Mouse (Mus musculus) urinary bladder, postnatal 25 days (tissue): Measurements from ENCODE around the gene Aspa.
A peak's percentile ranks its signal among the peaks of the same experiment; 100 is the strongest.
"Not testable (repeated sequence)": the region's sequence is repeated elsewhere in the genome, so short reads cannot be mapped to it uniquely, and the experiment has no call there.

Experiments
- DNase-seq: peaks from one replicate; pipeline ENCODE4 v3.0.0; 2022; ENCODE audit warnings: low spot score

The Aspa gene

DNA sequence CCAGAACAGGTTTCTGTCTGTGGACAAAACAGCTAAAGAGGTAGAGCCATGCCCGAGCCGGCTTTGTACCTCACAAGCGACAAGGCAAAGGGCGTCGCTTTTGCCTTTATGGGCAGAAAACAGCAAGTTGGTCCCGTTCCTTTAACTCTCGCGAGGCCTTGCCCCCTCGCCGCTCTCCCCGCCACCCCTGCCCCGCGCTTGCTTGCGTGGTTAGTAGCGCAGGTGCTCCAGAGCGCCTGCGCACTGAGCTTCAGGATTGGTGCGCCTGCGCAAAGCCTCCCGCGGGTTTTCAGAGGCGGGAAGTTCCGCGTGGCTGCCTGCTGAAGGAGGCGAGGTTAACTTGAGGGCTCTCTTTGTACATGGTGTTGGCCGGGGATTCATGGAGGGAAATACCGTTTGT is at the start of gene Aspa, which contains the start of the genes Gm49340 and Spata22:
Aspa (minus strand) TSS at position 155 of the 400 bp plus-strand sequence.
Gm49340 (plus strand) TSS at position 300 of the 400 bp plus-strand sequence.
Spata22 (plus strand) TSS at position 300 of the 400 bp plus-strand sequence.
- DNase-seq: no peak

DNA sequence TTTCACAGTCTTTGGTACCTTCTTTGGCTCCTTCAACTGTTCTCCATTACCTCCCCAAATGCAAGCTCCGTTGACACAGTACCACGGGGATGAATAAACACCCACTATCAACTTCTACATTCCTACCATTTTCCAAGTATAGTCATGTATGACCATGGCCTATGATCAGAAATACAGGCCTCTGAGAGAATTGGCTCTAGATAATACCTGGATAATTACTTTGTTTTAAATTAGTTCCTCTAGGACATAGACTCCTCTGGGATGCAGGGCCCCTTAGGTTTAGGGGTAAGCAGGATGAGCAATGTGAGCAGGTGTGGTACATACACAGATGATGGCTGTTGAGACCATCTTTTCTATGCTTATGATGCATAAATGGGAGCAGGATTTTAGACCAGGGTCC is 41.5 kb upstream of the Aspa start, which contains the start of gene Olfr376:
Olfr376 (plus strand) TSS at position 301 of the 400 bp plus-strand sequence.
- no peak for DNase-seq

DNA sequence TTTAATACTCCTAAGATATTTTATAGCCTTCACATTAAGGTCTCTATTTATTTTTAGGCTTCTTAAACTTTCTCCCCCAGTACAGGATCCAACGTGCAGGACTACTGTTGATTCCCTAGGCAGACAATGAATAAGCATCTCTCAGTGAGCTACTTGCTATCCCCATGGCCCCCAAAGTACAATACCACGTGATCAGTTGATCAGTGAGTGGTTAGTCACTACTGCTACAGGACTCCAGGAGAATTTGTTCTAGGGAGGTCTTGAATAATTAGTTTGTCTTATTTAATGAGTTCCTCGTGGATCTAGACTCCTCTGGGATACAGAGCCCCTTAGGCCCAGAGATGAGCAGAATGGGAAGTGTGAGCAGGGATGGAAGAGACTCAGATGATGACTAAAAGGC is 21.1 kb upstream of the Aspa start, which contains the start of gene Olfr20:
Olfr20 (plus strand) TSS at position 301 of the 400 bp plus-strand sequence.
- DNase-seq: no peak

DNA sequence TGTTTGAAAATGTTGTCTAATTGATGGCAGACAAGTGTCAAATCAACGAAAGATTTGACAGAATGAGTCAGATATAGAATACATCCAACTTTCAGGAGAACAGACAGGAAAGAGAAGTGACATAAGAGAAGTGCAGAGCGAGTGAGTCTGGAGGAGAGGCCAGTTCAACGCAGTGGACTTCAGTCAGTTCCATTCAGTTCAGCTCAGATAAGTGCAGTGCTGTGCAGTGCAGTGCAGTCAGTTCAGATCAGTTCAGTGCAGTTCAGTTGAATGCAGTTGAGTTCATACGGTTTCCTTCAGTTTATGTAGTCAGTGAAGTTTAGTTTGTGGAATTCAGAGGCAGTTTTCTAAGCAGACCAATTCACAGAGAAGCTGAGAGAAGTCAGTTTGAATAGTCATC is 7.5 kb upstream of the Aspa start:
- no peak for DNase-seq

DNA sequence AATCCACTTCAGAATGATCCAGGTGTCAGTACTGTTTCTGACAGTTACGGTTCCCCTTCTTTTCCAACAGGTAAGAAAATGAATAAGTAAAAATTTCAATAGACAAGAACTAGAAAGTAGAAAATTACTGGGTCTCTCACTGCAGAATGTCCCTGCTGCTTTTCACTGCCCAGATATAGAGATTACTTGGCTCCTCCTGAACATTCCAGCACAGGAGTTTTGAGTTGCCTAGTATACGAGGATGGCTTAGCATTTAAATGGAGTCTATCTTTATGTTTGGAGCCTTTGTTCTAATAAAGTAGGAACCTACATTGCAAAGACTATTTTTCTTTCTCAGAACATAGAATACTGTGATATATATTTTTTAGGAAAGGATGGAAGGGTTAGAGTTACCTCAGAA is 4.0 kb upstream of the Aspa start:
- DNase-seq: no peak

DNA sequence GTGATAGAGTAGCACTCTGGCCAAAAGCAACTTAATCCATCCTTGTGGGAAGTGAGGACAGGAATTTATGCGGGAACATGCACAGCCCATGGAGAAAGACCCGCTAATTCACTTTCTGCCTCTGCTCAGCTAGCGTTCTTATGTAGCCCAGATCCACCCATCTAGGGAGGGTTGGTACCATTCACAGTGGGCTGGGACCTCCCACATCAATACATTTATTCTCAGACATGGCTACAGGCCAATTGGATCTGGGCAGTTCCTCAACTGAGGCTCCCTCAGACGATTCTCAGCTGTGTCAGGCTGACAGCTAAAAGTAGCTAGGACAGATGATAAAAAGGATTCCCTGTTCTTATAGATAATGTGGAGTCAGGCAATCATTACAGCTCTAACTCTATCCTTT is 2.0 kb downstream of the Aspa start:
- DNase-seq: no peak

DNA sequence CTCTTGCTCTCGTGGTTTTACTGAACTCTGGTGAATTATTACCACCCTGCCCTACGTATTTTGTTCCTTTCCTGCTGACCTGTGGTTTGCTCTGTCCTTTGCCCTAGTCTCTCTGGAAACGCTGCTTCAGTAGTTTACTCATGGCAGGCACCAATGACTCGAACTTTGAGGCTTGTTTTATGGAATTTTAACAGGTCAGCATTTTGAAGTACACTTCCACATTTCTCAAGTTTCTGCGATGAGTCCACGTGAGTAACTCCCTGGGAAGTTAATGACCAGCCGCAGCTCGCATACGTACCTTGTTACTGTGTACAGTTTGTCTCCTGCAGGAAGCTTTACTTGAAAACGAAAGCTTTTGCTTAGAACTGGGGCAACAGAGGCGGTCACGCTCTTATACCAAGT is 2.9 kb downstream of the Aspa start:
- peak; percentile 5 for DNase-seq

DNA sequence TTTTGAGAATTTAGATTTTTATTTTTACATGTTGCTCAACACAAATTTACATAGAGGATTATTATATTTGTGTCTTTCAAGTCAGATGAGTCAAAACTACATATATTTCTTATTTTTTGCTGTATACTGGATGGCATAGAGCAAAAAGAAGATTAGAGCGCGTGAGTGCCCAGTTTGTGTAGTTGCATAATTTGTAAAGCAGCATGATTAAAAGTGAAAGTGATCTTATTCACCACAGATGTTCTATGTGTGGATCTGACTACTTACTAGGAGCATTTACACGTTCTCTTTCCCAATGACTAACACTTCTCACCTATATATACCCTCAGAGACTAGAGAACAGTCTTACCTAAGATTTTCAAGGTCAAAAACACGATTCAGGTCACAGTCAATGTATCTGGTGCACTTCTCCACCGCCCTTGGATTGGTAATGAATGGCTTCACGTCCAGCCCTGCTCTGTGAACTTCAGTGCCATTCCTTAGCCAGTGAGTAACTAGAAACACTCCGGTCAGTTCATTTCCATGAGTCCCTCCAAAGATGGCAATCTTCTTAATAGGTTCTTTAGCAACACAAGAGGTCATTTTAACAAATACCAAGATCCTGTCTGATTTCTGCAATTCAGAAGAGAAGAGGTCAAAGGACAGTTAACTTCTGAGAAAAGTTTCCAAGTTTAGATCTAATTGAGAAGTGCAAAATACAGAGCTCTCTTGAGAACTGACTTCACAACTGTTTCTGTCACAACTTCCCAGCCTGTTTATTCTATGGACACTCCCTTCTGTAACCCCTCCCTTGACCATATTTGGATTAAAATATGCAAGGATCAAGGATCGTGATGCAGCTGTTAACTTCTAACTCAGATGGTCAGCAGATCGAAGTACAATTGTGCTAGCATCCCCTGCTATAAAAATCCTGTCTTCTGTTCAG is 5.2 kb downstream of the Aspa start:
- no peak for DNase-seq

DNA sequence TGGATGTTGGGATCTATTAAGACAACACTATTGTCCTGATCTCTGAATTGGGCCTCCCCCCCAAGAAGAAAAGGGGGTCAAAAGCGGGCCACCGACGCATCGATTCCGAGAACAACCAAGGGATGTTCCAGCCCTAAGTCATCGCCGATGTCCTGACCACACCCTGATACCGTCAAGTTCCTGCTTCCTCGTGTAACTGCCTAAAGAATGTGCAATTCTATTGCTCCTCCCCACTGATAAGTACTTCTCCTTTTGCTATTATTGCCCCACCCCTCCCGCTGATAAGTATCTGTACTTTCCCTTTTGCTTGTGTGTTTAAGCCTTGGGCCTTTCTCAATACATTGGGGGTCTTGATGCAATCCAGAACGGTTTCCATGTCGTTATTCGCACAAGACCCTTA is 8.3 kb downstream of the Aspa start:
- not testable (repeated sequence) for DNase-seq

DNA sequence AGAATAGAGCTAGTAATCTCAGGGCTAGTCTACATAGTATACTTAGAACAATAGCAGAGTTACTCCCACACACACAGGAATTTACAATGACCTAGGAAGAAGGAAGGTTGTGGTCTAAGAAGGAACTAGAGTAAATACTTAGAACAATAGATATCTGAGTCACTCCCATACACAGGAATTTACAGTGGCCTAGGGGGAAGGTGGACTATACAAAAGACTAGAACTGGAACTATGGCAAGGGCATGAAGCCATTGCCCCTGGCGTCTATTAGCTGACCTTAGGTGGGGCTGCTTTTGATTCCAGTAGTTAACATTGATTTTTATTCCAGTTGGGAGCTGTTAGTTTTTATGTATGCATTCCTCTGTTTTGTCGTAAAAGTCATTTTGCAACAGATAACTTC is 10.8 kb downstream of the Aspa start:
- not testable (repeated sequence) for DNase-seq

DNA sequence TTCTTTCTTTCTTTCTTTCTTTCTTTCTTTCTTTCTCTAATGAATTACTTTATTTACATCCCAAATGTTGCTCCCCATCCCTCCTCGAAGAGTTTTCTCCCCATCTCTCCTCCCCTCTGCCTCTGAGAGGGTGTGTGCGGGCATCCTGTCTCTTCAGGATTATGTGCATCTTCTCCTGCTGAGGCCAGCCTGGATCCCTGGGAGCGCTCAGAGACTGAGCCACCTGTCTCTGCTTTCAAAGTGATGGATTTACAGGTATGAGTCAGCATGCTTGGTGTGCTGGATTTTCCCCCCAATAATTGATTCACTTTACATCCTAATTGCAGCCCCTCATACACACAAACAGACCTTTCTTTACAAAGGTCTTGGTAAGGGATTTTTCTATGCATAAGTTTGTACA is 13.4 kb downstream of the Aspa start:
- no peak for DNase-seq

DNA sequence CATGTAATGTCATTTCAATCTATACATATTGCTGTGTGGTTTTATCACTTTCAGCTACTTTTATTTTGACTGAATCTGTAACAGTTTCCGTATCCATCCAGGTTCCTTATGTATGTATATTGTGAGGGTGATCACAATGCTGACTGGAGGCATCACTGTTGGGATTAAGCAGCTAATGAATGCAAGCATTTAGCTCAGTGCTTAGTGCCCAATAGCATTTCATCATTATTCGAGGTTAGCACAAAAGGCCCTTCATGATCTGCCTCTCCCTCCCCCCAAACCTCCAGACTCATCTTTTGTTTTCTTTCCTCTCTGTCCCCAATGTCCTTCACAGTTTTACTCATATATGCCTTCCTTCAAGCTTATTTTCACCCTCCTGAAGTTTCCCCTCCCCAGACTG is 26.3 kb downstream of the Aspa start:
- no peak for DNase-seq

DNA sequence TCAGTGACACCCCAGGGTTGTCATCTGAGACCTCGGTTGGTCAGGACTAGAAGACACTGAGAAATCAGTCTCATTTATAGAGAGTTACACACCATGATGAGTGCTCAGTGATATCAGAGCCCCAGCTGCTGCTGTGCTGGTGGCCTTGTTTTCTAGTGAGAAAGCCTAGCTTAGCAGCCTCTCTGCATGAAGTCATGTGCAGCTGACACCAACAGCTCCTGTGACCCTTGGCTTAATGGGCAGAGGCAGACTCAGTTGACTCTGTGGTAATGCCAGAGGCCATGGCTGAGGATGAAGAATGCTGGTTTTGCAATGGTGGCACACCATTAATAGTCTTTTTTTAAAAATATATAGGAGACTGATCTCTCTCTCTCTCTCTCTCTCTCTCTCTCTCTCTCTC is 39.8 kb downstream of the Aspa start:
- DNase-seq: no peak

DNA sequence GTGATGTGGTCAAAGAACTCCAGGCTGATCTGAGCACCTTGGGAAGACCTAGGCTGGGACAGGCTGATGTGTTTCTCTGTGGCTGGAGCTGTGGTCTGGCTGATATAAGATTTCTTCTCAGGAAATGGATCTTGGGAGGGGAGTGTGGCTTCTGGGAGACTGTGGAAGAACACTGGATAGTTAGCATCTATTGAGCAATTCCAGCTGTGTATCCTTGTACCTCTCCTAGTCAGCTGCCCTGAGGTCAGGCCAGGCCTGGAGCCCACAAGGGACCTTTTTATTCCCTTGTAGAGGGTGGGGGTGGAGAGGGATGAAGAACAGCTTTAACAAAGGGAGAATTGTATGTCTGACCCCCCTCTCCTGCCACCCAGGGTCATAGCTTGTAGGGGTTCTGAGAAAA is 45.0 kb downstream of the Aspa start:
- DNase-seq: no peak

DNA sequence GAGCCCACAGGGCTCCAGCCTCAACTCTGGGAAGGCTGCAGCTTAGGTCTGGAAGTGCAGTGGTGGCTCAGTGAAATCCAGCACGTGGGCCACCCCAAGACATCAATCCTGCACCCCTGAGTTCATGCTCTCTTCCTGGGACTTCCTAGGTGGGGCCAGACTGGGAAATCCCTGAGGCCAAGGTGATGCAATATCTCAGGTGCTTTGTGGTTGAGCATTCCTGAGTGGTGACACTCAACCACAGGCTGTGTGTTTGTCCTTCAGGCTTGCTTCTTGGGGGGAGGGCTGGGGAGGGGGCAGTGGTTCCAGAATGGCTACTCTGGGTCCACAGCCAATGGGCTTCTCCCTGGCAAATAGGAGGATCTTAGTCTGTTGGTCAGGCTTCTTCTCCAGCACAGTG is 45.5 kb downstream of the Aspa start:
- no peak for DNase-seq

DNA sequence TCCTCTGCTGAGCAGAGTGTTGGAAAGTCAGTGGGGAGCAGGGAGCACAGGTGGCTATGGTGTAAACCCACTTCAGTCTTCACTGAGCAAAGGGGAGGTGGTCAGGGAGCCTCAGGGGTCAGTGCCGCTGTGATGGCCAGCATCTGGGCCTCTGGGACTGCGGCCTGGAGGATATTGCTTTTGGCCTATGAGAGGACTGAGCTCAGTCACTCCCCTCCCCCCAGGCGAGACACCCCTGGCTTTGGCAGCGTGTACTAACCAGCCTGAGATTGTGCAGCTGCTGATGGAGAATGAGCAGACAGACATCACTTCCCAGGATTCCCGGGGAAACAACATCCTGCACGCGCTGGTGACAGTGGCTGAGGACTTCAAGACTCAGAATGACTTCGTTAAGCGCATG is 46.0 kb downstream of the Aspa start:
- DNase-seq: no peak

DNA sequence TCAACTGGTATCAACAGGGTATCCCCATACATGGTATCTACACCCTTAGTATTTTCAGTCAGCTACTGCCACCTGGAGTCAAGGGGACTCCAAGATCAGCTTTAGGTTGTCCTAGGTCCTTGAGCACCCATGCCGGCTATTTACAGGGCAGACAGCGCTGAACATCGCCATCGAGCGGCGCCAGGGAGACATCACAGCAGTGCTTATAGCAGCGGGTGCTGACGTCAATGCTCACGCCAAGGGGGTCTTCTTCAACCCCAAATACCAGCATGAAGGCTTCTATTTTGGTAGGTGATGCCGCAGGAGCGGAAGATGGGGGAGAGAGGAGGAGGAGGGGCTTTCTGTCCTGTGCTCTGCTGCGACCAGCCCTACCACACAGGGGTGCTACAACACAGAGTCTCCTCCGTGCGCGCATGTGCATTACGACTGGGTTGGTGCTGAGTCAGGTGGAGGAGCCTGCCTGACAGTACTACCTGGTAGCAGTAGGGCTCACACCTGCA is 47.8 kb downstream of the Aspa start:
- peak; percentile 35 for DNase-seq

DNA sequence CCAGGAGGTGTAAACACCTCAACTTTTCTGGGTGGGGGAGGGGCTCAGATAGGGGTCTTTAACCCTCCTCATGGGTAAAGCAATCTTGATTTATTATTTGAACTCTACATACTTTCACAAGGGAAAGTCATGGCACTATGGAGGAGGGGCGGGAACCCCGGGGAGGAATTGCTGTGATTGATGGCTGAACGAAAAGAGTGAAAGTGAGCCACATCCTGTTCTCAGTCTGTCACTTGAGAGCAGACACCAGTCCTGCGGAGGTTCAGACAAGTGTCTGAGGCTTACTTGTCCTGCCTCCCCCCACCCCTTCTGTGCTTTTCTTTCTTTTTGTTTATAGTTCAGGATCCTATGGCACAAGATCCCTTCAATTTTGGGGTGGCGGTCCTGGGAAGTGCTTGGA is 48.7 kb downstream of the Aspa start:
- DNase-seq: no peak

DNA sequence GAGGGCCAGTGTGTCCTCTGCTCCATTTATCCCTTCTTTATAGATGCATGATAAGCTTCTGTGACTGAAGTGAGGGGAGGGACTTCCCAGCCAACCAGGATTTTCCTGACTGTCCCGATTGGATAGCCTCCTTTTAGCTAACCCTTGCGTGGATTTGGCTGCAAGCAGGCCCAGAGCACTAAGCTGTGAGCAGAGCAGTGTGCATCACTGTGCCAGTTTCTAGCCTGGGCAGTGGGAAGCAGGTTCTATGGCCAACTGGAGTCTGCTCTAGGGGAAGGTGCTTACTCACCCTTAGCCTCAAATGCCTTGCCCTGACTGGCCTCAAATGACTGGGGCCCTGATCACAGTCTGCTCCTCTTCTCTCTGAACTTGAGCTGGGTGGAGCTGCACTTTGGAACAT is 54.6 kb downstream of the Aspa start:
- no peak for DNase-seq

DNA sequence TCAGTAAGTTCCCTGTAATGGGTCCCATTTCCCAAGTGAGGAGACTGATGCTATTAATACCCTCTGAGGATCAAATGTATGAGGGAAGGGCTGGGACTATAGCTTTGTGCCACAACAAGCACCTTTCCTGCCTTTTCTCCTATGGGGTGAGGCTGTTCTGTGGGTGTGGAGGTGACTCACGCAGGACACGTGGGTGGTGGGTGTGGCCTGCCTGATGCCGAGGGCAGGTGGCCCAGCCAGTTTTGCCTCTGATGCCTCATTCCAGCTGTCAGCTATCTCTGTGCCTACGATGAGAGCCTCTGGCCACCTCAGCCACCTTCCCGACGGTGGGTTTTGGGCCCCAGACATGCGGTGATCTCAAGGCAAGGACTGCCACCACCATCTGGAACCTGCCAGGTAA is 62.1 kb downstream of the Aspa start, which contains the start of gene Trpv3:
Trpv3 (plus strand) TSS at position 122 of the 400 bp plus-strand sequence.
- DNase-seq: peak; percentile 32

DNA sequence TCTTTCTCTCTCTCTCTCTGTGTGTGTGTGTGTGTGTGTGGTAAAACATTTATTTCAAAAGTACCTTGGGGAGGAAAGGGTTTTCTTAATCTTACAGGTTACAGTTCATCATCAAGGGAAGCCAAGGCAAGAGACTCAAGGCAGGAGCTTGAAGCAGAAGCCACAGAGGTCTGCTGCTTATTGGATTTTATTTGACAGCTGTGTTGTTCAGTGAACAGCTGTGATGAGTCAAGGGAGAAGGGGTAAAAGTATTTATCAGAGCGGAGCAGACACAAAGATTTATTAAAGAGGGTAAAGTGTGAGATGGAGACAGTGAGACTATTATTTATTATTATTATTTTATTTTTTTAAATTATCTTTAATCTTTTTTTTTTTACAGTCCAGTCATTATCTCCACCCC is 68.0 kb downstream of the Aspa start:
- no peak for DNase-seq

DNA sequence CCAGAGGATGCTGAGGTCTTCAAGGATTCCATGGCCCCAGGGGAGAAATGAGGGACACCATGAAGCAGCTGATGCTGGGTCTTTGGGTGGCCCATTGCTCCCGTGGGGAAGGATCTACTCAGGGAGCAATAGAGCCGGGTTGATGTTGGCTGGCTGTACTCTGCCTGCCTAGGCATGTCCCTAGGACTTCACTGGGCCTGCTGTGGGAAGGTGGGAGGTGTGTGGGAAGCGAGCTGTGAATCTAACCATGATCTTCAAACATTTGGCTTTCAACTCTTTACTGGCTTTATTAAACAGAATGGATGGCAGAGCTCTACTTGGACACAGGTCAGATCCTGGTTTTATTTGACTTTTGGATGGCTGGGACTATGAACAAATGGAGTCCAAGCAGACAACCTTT is 68.9 kb downstream of the Aspa start:
- no peak for DNase-seq

DNA sequence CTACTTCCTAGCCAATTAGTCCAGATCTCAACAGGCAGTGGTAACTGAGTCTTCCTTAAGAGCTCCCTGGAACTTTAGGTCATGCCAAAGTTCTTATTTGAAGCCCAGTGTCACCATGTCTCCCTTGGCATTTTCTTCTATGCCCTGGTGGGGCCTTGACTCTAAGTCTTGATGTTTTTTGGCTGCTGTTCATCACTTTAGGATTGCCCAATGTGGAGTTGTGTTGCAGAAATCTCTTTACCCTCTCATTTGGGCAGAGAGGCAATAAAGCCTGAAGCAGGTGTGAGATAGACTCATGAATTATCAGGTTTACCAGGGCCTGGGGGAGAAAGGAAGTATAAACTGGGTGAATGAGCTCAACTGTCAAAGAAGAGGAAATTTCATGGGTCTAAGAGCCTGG is 70.7 kb downstream of the Aspa start:
- no peak for DNase-seq
